Mouse (Mus musculus) left cerebral cortex, postnatal 4 days (tissue): ENCODE data around the gene Gcm1. TPM values are rescaled to one million over a fixed set of nuclear protein-coding genes. Genes with fewer than 3 reads are reported as not detected.

Experiments
- DNase-seq: peaks from one replicate; pipeline ENCODE4 v3.0.0-alpha.2; 2022
- intact Hi-C: fragments of 180-260 bp; cut with DNase I; formaldehyde crosslinking; loops from one replicate; pipeline ENCODE4 v1.15.1; 2025
- total RNA-seq, 2 experiments: library from RNA; stranded (reverse); gene quantifications; 2 replicates each; pipeline ENCODE4 v1.2.3; 2021

The Gcm1 gene
- total RNA-seq, result not detected

DNA sequence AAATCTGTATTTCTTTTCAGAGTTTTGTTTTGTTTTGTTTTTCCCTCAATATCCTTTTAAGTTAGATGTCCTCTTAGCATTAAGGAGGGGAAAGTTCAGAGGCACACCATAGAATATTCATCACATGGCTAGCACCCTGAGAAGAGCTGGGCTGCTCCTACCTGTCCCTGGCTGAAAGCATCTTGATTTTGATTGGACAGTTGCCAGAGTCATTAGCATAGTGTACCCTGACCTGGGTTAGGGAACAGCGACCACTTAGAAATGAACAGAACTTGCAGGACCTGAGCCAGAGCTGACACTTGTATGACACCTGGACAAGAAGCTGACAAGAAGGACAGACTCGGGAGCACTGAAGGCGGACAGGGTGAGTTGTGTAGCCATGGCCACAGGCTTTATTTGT lies at the start of gene Gcm1:
Gene Gcm1, plus strand, starts transcription at position 248 of the 400 bp plus-strand sequence.
- intact Hi-C loops, result no loop called here
- no peak for DNase-seq

DNA sequence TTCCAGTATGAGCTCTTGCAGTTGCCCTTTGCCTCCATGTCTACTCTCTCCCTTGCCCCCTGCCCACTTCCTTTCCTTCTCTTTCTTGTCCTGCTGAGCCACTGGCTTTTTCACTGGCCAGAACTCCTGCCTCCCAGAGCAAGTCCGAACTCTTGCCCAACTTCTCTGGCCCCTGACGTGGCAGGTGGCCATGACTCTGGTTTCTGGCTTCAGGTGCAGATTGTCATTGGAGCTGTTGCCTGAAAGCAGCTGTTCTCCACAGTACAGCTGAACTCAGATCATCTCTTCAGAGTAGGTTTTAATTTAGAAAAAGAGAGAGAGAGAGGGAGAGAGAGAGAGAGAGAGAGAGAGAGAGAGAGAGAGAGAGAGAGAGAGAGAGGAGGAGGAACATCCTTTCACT lies 48.4 kb upstream of the Gcm1 start:
- no peak for DNase-seq
- intact Hi-C loops, result no loop called here

DNA sequence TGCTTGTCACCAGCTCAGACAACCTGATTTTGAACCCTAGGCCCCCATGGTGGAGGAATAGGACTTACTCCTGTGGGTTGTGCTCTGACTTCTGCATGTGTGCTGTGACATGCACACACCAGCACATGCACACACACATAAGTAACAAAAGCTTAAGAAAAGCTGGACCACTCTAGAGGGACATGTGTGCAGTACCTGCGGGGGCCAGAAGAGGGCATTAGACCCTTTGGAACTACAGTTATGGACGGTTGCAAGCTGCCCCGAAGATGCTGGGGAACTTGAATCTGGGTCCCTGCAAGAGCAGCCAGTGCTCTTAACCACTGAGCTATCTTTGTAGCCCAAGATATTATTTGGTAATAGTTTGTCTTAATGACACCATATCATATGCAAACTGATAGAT lies 46.2 kb upstream of the Gcm1 start:
- no peak for DNase-seq
- intact Hi-C loops, result no loop called here

DNA sequence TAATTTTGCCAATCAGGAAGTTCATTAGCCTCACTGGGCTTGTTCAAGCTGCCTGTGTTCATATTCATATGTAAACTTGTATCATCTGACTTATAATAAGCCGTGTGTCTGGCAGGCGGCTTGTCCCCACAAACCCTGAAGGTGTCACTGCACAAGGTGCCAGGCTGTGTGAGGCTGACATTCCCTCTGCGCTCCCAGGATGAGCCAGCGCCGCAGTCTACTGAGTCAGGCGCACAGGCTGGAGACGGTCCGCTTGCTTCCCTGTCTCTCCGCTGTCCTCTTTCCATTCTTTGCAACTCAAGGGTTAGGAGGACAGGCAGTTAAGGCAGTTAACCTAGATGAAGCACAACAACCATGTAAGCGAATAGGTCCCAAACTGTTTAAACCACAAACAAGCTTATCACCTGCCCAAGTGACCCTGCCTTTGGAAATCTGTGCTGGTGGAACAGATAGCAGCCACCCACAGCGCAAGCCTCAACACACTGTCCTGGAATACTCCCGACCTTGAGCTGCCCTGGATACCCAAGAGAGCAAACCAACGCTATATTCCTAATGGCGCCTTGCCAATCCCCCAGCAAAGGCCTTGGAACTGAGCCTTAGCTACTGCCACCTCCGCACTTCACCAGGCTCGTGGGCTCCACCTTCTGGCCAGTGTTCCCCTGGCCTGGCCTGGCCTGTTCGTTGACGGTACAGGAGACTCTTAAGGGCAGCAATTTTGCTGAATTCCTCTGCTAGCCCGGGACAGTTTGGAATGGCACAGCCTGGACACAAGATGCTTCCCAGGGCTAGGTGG lies 45.3 kb upstream of the Gcm1 start:
- intact Hi-C loops, result no loop called here
- peak; percentile 85 for DNase-seq

DNA sequence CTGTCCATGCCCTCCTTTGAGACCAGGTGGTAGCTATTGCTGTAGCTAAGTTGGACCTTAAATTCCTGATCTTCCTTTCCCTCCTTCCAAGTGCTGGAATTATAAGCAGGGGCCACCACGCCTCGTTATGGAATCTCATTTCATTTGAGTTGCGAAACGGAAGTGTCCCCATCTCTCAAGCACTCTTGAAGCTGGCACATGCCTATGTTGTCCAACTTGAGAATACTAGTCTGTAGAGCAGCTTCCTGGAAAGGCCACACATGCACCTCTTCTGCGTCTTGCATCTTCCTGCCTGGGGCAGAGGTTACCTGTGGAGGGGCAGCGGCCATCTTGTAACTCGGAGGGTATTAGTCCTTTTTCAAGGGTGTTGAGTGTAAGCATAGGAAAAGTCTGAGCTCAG lies 42.3 kb upstream of the Gcm1 start:
- no peak for DNase-seq
- intact Hi-C loops, result no loop called here

DNA sequence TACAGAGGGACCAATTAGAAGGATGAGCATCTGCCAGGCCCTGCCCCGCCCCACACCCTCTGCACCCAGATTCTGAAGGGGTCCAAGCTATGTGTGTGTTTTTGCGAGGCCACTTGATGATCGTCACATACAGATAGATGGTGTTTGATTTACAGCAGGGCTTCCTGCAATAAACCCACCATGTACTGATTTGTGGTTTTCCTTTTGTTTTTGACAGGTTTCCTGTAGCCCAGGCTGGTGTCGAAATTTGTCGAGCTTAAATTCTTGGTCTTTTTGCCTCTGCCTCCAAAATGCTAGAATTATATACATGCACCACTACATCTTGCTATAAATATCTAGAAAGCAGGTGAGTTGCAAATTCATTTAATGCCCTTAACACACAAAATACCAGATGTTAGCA lies 41.5 kb upstream of the Gcm1 start:
- no peak for DNase-seq
- intact Hi-C loops, result no loop called here

DNA sequence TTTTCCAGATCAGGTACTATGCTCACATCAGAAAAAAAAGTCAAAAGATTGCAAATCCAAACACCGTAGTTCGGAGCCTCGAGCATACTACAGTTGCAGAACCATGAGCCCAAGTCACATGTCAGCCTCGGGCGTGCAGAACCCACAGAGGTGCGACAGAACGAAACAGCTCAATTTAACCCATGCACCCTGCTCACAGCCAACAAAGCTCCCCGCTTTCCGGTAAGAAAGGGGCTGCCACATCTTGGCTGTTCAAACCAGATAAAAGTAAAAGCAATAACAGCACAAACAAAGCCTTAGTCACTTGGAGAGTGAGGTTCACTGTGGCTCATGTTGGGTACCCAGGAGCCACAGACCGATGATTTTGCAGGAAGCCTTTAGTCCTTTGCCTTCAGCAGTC lies 41.0 kb upstream of the Gcm1 start:
- DNase-seq, result no peak
- intact Hi-C loops, result no loop called here

DNA sequence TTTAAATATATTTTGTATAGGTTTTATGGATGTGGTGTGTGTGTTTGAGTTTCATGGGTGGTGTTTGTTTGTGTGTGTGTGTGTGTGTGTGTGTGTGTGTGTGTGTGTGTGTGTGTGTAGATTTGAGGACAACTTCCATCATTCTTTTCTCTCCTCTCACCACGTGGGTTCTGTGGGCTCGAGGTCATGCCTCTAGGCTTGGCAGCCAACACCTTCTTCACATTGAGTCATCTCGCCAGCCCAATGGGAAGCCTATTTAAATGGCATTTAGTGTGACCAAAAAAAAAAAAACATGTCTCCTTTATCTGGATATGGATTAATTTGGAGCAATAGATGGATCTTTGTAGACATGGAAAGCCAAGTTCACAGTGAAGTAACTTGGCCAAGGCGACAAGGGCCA lies 39.7 kb upstream of the Gcm1 start:
- intact Hi-C loops, result no loop called here

DNA sequence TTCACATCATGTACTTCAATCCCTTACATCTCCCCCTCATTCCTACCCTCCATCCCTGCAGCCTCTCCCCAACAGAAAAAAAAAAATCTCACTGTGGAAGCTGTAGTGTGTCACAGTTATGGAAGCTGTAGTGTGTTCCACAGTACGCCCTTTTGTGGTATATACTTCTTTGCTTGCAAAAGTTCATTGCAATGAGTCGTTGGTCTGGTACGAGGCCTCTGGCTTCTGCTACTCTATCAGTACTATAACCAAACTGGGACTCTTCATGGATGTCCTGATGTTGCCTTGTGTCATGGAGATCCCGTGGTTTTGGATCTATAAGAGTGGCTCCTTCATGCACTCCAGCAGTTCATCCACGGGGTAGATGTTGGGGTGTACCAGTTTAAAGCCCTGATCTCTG lies 39.0 kb upstream of the Gcm1 start:
- intact Hi-C loops, result no loop called here
- no peak for DNase-seq

More for the DNA sequence above, 39.7 kb upstream of the Gcm1 start:
- no peak for DNase-seq

DNA sequence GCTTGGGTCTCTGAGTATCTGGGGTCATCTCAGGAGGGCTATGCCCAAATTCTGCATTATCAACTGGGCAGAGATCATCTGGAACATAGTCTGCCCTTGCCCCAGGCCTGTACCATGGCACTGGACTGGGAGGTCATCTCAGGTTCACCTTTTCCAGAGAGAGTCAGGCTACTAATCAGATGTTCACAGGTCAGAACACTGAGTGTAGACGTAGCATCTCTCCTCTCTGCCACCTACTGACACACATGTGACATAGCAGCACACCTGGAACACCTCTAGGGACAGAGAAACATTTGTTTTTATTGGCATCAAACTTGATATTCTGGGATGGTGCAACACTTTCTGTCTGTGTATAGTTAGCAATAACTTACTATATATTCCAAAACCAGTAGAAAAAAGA lies 37.9 kb upstream of the Gcm1 start:
- DNase-seq, result no peak
- intact Hi-C loops, result no loop called here

DNA sequence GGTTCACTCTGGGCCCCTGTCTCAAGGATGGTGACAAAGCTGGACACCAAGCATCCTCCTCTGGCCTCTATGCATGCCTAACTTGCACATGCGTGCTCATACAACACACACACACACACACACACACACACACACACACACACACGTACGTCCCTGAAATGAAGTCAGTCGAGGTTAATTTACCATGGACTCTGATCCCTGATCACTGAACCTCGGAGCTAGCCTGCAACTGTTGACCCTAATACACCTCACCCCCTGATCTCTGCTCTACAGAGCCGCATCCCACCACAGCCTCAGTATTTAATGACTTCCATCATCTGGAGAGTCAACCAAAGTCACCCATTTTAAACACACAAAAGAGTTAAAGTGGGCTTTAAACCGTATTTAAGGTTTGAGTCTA lies 35.9 kb upstream of the Gcm1 start:
- no peak for DNase-seq
- intact Hi-C loops, result no loop called here

DNA sequence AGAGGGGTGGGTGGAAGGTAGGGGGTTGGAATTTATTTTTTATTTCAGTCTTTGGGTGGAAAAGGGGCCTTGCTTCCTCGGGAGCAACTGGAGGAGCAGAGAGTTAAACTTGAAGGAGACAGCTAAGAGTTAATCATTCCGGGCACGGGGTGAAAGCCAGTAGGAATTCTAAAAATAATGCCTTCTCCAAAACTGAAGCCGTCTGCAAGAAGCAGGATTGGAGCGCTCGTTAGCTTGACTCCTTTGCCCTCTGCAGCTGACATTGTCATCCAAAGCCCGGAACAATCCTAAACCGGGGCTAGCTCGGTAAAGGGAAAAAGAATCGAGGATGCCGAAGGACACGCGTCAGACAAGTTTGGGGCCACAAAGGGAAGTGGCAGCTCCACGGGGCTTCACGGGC lies 35.4 kb upstream of the Gcm1 start:
- no peak for DNase-seq
- intact Hi-C loops, result no loop called here

DNA sequence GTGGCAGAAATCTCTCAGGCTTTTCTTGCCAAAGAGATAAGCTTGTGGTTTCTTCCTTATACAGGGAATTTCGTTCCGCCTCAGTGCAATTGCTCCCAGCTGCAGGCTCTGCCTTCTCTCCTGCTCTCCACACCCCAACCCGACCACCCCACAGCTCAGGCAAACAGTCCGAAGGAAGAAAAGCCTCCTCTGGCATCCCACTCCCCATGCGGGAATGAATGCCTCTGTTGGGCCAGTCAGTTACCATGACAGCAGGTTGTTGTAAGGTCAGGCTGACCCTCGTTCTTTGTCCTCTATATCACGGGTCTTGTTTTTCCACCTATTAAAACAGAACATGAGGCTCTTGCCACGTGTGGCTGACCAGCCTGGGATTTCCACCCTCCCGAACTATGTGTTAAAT lies 30.5 kb upstream of the Gcm1 start:
- DNase-seq, result no peak
- intact Hi-C loops, result no loop called here

DNA sequence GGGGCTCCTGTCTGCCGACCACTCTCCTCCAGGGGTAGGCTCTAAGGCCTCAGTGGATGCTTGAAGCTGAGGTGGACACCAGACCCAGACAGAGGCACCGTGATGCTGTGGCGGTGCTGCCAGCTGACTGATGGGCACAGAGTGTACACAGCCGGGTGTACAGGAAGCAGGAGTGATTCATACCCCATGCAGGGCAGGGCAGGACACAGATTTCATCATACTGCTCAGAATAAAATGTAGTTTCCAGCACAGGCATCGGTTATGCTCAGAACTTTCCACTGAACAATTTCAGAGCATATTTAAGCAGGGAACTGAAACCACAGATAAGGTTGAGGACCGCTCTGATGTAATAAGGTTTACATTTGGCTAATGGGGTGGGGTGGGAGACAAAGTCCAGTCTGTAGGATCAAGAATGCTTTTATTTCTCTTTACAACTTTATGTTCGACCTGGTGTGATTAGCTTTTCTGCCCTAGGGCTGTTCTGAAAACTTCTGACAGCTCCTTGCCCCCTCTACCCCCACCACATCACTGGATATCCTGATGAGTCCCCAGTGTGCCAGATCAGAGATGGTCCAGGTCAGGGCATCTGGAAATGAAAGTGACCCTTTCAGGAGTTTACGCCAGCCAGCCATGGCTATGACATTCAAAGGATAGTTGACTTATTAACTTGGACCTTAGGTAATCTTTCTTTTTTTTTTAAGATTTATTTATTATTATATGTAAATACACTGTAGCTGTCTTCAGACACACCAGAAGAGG lies 29.4 kb upstream of the Gcm1 start:
- intact Hi-C loops, result no loop called here
- no peak for DNase-seq

DNA sequence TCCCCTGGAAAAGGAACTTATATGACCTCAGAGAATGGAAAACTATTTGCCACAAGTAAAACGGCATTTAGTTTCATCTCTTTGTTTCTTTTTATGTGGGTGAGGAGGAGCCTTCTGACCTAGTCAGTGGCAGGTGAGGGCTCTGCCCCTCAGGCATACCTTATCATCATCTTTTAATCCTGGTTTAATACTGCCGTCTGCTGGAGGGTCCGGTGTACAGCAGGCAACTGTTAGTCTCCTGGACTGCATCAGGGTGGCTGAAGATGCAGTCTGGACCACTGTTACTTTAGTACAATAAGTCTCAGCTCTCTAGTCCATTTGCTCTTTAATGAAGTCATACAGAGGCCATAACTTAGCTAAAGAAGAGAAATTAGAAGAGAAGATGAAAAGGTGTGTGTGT lies 26.9 kb upstream of the Gcm1 start:
- peak; percentile 58 for DNase-seq
- intact Hi-C loops, result loop anchor here (1.0 kb wide), 1 partner anchor 218 kb away; no protein-coding TSS in a partner anchor

DNA sequence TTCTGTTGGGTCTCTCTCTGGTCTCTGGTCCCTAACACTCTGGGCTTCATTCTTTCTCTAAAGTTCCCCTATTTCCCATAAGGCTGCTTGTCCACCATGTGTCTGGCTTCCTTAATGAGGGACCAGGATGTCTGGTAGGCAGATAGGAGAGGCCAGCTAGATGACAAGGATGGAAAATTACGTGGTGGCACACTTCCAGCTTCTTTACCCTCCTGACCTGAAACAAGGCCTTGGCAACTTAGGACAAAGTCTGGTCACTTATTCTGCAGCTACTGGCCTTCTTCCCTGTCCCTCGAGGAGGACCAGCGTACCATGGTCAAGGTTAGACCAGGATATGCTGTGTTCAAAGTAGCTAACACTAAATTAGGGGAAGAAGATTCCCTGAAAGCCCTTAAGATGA lies 24.6 kb upstream of the Gcm1 start:
- intact Hi-C loops, result no loop called here
- no peak for DNase-seq

DNA sequence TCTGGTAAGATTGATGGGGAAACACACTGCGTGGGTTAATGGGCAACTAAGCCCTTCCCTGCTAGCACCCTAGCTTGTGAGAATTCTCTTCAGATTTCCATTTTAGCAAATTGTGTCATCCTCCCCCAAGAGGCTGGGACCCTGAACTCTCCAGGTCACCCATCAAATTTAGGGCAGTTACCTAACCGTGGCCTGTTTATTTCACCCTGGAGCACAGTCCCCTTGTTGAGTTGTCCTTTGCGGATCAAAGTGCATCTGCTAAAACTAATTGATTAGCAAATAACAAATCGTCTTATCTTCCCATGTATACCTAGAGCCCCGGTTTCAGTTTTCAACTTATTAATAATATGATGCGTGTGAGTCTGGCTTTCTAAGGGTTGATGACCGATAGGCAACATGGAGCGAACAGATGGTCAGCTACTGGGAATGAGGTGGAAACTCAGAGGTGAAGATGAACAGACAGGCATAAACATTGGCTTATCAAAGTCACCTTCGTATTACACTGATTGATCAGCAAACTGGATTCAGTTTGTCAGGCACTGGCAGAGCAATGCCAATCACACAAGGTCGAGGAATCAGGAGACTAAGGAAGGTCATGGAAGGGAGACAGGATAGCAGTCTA lies 20.8 kb upstream of the Gcm1 start:
- DNase-seq, result no peak
- intact Hi-C loops, result no loop called here

DNA sequence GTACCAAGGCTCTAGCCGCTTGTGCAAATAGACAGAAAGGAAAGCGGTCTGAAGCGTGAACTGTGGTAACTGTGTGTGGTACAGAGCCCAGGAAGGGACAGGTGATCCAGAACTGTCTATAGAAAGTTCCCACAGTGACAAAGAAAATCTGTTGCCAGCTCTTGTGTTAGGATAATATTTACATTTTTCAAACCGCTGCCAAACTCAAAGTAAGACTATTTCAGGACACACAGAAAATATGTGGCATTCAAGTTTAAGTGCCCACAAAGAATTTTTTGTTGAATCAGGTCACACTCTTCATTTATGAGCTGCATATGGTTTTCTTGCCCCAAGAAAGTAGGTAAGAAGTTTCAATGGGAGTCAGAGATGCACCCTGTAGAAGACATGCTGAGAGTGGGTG lies 18.8 kb upstream of the Gcm1 start:
- DNase-seq, result no peak
- intact Hi-C loops, result no loop called here

DNA sequence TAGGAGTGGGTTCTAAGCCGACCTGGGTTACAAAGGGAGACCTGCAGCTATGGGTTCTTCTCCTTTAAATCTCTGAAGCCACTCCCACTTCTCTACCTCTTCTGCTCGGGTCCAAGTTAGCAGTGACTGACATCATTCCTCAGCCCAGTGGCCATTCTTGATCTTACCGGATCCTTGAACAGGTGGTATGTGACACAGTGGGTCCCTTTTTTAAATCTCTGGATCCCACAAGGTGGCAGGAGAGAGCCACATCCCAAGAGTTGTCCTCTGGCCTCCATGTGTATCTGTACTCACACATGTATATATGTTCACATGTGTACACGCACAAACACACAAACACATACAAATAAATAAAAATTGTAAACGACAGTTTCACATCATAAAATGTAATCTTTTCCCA lies 16.4 kb upstream of the Gcm1 start:
- no peak for DNase-seq
- intact Hi-C loops, result no loop called here

DNA sequence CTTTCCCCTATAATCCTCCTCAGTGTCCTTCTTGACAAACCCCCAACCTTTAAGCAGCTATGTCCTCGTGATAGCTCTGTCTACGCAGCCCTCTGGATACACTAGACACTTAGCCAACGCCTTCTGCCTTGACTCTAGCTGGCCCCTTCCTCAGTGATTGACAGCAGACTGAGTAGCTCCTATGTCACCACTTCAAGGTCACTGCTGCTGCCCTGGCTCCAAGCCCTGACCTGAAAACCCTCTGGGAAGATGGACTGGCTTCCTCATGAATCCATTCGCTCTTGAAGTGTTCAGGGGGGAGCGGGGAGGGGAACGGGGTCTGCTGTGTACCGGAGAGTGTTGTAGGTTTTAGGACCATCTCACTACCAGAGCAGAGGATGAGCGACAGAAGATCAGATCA lies 15.9 kb upstream of the Gcm1 start:
- DNase-seq, result no peak
- intact Hi-C loops, result no loop called here

DNA sequence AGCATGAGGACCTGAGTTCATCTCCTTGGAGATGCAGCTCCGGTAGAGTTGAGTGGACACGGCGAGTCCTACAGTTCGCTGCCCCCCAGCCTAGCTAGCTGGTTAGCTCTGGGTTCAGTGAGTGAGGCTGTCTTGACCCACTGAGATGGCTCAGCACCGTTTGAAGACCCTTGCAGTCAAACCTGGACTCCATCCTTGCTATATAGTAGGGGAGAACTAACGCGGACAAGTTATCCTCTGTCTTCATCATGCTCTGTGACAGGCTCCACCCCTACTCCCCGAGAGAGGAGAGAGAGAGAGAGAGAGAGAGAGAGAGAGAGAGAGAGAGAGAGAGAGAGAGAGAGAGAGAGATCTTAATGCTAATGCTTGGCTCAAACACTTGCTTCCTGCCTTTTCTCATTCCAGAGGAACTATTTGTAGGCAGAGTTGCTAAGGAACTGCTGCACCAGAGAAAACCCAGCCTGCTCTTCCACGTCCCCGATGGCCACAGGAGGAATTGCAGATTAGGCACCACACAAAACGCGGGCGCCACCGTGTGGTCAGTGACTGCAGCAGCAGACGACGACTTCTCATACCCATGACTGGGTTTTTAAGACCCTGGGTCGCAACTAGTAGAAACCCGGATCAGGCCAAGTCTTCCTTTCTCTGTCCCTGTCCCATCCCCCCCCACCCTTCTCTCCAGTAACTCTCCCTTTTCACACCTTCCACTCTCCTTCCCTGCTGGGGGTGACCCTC lies 12.8 kb upstream of the Gcm1 start:
- intact Hi-C loops, result no loop called here
- DNase-seq, result peak; percentile 77
